Mouse (Mus musculus) embryo, embryonic 11.5 days (tissue): ENCODE measurements around the gene Pdcd2l.
"Not testable (repeated sequence)": the region's sequence is repeated elsewhere in the genome, so short reads cannot be mapped to it uniquely, and the experiment has no call there.

Source experiments
- DNase-seq: peaks from one replicate; pipeline ENCODE4 v3.0.0-alpha.2; 2012; ENCODE audit warnings: low read depth, low spot score

Pdcd2l gene

GRCm38 (mm10) chr7:34213281-34213680, 16.8 kb upstream of the Pdcd2l start:
- no peak for DNase-seq

GRCm38 (mm10) chr7:34208027-34208745, 11.7 kb upstream of the Pdcd2l start:
- DNase-seq, result no peak

DNA sequence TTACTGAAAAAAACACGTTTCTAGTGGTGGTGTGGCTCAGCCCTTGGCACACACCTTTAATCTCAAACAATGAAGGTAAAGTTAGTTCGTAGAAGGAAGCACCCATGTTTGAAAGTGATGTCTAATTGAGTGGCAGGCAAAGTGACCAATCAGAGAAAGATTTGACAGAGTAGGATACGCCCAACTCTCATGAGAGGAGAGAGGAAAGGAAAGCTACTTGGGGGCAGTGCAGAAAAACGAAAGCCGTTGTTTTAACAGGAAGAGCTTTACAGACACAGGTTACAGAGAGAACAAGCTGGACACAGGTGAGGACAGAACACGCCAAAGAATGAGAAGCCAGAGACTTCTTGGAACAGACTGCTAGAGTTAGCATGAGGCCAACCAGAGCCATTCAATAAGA, 9.9 kb upstream of the Pdcd2l start:
- no peak for DNase-seq

- DNase-seq, result not testable (repeated sequence)
Measured at GRCm38 (mm10) chr7:34202147-34202546, 5.7 kb upstream of the Pdcd2l start.

- no peak for DNase-seq
Measured at GRCm38 (mm10) chr7:34200829-34201228, 4.4 kb upstream of the Pdcd2l start.

DNA sequence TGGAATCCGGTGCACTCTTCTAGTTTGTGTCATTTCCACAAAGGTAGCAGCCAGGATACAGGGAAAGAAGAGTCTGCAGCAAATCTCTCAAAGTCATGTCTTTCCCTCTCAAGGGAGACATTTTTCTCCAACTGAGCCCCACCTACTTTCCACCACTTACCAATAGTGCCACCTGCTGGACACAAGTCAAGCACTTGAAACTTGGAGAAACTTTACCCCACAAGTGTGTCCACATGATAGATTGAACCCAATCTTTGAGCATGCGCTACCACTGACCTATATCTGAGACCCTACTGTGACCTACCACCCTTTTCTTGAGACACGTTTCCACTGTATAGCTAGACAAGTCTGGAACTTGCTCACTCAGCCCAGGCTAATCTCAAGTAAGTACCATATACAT, 1.9 kb upstream of the Pdcd2l start:
- peak; percentile 9 for DNase-seq

- DNase-seq, result no peak
Measured at GRCm38 (mm10) chr7:34195632-34196031, 829 bp downstream of the Pdcd2l start.

DNA sequence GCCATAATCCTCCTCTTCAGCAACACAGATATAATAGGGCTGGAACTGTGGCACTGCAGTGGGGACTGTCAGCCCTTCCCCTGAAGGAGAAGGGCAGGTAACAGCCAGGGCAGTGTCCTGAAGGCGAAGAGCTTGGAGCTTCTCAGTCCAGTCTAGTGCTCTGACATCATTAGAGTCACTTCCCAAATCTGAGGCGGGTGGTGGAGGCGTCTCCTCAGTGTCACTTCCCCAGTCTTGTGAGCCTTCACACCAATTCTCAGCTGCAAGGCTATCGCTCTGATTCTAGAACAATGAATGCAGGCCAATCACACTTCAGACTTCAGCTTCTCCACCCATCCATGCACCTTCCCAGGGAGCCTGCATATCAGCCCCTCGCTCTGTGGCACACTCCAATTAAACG, 3.6 kb downstream of the Pdcd2l start:
- DNase-seq, result no peak

DNA sequence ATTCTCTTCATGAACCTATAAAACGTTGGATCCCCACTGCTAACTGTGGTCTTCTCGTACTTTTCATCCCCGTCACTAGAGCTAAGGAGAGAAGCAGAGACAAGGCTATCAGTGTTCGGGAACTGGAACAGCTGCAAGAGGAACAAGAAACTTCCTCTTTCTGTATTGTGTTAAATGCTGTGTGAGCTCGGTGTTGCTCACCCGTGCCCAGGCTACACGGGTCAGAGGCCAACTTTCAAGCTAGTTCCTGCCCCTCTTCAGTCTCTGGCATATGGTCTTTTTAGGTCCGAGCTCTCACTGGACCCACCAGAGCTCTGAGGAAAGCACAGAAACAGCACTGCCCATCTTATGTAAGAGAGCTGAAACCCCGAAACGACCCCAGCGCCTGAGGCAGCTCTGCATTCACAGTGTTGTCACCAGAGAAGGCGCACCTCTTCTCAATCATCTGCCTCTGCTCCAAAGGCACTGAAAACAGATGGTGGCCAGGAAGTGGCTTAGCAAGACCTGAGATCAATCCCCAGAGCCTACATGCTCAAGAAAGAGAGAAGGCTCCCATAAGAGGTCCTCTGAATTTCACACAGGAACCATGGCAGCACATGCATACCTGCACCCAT, 7.0 kb downstream of the Pdcd2l start:
- no peak for DNase-seq

DNA sequence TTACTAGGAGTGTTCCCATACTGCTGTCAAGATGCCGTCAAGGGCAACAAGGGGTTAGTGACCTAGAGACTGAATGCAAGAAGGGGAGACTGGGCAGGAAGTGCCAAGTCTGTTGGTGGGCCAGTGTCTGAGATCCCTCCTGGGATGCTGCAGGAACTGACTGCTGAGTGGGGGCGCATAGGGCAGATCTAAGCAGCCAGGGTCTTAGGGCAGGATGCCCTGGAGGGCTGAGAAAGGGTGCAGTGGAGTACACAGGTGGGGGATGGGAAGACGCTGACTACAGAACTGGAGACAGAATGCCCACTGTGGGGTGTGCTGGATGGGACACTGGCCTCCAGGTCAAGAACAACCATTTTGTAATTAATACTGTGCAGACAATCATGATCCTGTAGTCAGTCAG, 12.7 kb downstream of the Pdcd2l start:
- no peak for DNase-seq

GRCm38 (mm10) chr7:34183356-34183755, 13.1 kb downstream of the Pdcd2l start:
- no peak for DNase-seq

- not testable (repeated sequence) for DNase-seq
Measured at GRCm38 (mm10) chr7:34176241-34176640, 20.2 kb downstream of the Pdcd2l start.

GRCm38 (mm10) chr7:34172251-34172650, 24.2 kb downstream of the Pdcd2l start:
- no peak for DNase-seq

GRCm38 (mm10) chr7:34169454-34169853, 27.0 kb downstream of the Pdcd2l start, which contains the start of gene Uba2:
Uba2 (minus strand) TSS chr7:34169599.
- DNase-seq, result no peak

DNA sequence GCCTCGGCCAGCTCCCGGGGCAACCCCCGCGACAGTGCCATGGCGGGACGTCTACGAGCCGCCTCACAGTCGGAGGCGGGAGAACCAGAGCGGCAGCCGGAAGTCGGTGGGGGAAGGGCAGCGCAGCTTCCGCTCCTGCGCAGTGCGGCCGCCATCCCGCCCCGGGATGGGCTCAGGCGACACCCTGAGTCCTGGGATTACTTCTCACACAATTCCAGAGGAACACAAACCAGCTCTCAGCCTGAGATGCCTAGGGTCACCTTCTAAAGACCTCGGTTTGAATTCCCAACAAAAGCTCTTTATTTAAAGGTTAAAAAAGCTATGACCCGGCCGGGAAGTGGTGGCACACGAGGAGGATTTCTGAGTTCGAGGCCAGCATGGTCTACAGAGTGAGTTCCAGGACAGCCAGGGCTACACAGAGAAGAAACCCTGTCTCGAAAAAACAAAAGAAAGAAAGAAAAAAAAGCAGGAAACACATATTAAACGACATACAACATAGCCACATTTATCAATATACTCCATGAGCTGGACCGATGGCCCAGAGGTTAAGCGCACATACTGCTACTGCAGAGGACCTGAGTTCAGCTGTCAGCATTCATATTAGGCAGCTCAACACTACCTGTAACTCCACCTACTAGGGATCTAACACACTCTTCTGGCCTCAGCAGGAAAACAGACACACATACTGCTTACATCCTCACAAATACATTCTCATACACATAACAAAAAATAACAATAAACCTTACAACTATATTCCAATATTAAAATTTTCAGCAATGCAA, 27.8 kb downstream of the Pdcd2l start:
- DNase-seq, result peak; percentile 79

DNA sequence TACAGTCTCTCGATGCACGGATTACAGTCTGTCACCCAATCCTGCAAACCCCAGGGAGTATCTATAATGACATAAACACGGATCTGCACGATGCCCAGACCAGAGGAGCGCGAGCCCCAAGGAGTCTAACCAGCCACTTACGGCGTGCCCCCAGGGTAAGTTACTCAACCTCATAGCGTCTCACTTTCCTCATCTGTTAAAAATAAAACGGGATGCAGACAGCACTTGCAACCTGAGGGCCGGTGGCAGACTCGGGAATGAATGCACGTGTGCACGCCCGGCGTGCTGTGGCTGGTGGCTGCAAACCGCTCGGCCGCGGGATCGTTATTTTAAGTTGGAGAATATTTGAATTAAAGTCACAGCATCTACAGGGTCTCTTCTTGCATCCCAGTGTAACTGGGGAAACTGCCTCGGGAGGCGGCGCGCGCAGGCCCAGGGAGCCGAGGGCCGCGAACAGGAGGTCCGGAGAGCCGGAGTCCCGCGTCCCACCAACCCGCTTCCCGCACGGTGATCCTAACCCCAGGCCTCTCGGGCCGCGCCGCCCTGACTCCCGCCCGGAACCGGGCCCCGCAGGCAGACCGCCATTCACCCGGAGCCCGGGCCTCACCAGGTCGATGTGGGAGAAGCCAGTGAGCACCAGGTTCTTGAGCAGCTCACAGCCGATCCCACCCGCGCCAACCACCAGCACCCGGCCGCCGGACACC, 28.5 kb downstream of the Pdcd2l start:
- peak; percentile 13 for DNase-seq

- DNase-seq, result no peak
Measured at GRCm38 (mm10) chr7:34166850-34167249, 29.6 kb downstream of the Pdcd2l start.

DNA sequence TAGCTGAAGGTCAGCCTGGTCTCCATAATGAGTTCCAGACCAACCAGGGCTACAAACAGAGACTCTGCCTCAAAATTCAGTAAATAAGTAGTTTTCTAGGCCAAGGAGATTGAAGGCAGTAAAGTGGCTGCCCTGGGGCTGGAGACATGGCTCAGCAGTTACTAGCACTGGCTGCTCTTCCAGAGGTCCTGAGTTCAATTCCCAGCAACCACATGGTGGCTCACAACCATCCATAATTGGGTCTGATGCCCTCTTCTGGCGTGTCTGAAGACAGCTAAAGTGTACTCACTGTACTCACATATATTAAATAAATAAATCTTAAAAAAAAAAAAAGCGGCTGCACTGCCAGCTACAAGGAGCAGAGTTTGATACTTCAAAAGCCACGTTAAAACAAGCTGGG, 30.5 kb downstream of the Pdcd2l start:
- no peak for DNase-seq

GRCm38 (mm10) chr7:34164671-34165070, 31.8 kb downstream of the Pdcd2l start:
- DNase-seq, result no peak

DNA sequence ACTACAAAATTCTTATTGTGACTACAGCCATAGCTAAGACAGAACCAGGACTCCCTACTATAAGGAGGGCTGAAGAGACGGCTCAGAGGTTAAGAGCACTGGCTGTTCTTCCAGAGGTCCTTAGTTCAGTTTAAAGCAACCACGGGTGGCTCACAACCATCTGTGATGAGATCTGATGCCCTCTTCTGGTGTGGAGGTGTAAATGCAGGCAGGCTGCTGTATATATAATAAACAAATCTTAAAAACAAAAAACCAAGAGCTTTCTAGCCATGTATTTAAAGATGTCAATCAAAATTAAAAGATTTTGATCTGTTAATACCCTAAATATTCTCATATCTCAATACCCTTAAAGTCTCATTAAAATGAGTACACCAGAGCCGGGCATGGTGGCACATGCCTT, 37.3 kb downstream of the Pdcd2l start:
- no peak for DNase-seq

DNA sequence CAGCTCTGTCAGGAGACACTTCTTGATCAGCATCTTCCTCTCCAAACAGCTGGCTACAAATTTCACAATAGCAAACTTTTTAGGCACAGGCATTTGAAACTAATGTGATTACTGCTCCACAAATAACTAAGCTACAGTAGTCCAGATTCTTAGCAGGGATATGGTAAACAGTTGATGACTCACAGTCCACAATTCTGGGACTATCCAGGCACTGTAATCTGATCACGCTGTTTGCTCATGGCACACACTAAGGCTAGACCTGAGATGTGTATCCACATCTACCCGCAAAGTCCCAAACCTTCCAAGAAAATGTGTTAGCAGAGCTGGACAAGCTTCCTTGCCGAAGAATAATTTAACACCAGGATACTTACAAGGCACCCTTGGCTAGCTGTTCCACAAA, 38.5 kb downstream of the Pdcd2l start:
- no peak for DNase-seq

DNA sequence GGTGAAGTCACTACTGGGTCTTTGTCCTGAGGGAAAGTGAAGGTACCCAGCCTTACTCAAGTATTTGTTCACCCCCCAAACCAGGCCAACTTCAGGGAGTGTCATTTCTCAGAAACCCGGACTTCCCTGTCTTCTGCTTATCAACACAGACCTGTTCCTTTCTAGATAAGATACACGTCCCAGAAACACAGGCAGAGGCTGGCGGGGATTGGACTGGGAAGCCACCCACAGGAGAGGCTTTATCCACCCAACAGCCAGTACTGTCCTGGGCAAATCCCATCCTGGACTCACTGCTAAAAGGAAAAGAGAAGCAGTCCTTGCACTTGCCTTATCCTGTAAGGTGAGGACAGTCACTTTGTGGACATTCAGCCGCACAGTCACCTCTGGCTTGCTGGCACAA, 49.3 kb downstream of the Pdcd2l start:
- no peak for DNase-seq
